9 mouse cellular contexts compared by ENCODE assay signal in genomic region chr19:59208475-59208874, GRCm38 (mm10). TPM values are rescaled to one million over a fixed set of nuclear protein-coding genes. Genes with fewer than 3 reads are reported as not detected.
A peak's percentile ranks its signal among the peaks of the same experiment; 100 is the strongest.
DNase-seq lines count a peak whose midpoint lies in the region; ATAC-seq and TF ChIP-seq lines count a peak whose summit lies in the region.
"Had no signal": no experiment of that assay in that cellular context is flagged by ENCODE, and none has a peak within 500 bp of the region (broad histone marks: within the 10 kb centered on the region; RNA-seq: fewer than 3 reads in every experiment).

No protein-coding gene starts in this region.

- TF ChIP-seq CTCF in kidney, adult 2 months (conservative IDR thresholded peaks at IDR 0.05; ENCODE audit: insufficient read depth, insufficient read length, low read depth, low read length) = peak; percentile 73

- no peak overlapping the region for H3K4me2 ChIP-seq in forebrain, embryonic 13.5 days

- H3K9ac ChIP-seq in forebrain, embryonic 13.5 days = no peak overlapping the region

- peak; percentile 63 for DNase-seq in urinary bladder, postnatal 25 days (ENCODE audit: low spot score)
- DNase-seq in urinary bladder, postnatal 10 days (ENCODE audit: low spot score) = no peak
- DNase-seq in c-Kit-negative CD71-positive TER-119-positive erythroid progenitor cells, embryonic 14.5 days (ENCODE audit: low read depth, low spot score) = peak; percentile 39
- DNase-seq in kidney, adult 2 months = peak; percentile 55
- peak; percentile 86 for DNase-seq in limb, embryonic 10.5 days (ENCODE audit: low spot score)
- peak; percentile 42 for DNase-seq in ovary, postnatal 36 days (ENCODE audit: low spot score)
- peak; percentile 31 to 50 for DNase-seq in thymus, postnatal 36 days

- no peak overlapping the region for H3K4me3 ChIP-seq in forebrain, embryonic 13.5 days
- no peak overlapping the region for H3K4me3 ChIP-seq in kidney, adult 2 months (ENCODE audit: insufficient read depth, low read depth, low read length)
- no peak overlapping the region for H3K4me3 ChIP-seq in limb, embryonic 10.5 days

- TF ChIP-seq POLR2A in kidney, adult 2 months (IDR thresholded peaks at IDR 0.05; ENCODE audit: low read depth, low read length) = no peak

- 30% methylated on average over 5 of the region's 5 CpGs for WGBS in forebrain, embryonic 13.5 days
- 29% methylated on average over 5 of the region's 5 CpGs for WGBS in kidney, adult 2 months
- WGBS in limb, embryonic 10.5 days = 33% methylated on average over 5 of the region's 5 CpGs

- peaks cover 19% of the 10 kb centered on the region; the same call in 1 of the 2 replicates for H3K27me3 ChIP-seq in forebrain, embryonic 13.5 days
- no peaks in the 10 kb centered on the region for H3K27me3 ChIP-seq in kidney, adult 2 months (replicated peaks; ENCODE audit: control insufficient read depth, insufficient read depth, low read length)
- H3K27me3 ChIP-seq in limb, embryonic 10.5 days (ENCODE audit: low read depth, poor library complexity, severe bottlenecking) = peaks cover 15% of the 10 kb centered on the region; the same call in 1 of the 2 replicates

- H3K27ac ChIP-seq in forebrain, embryonic 13.5 days = no peak overlapping the region
- no peak overlapping the region for H3K27ac ChIP-seq in kidney, adult 2 months (ENCODE audit: insufficient read depth, low read depth, low read length)
- no peak overlapping the region for H3K27ac ChIP-seq in limb, embryonic 10.5 days

- H3K36me3 ChIP-seq in forebrain, embryonic 13.5 days (ENCODE audit: poor library complexity, severe bottlenecking) = no peaks in the 10 kb centered on the region
- no peaks in the 10 kb centered on the region for H3K36me3 ChIP-seq in kidney, adult 2 months (ENCODE audit: control insufficient read depth, insufficient read depth, low read length)
- no peaks in the 10 kb centered on the region for H3K36me3 ChIP-seq in limb, embryonic 10.5 days

- ATAC-seq in forebrain, embryonic 13.5 days = 0 out of 2 replicates have a peak, but pooled peaks have one; percentile 55

- no peaks in the 10 kb centered on the region for H3K9me3 ChIP-seq in forebrain, embryonic 13.5 days (replicated peaks)
- H3K9me3 ChIP-seq in limb, embryonic 10.5 days (replicated peaks) = no peaks in the 10 kb centered on the region

- no peaks in the 10 kb centered on the region for H3K4me1 ChIP-seq in forebrain, embryonic 13.5 days
- no peaks in the 10 kb centered on the region for H3K4me1 ChIP-seq in kidney, adult 2 months (ENCODE audit: control insufficient read depth, insufficient read depth, low read length)
- no peaks in the 10 kb centered on the region for H3K4me1 ChIP-seq in limb, embryonic 10.5 days

RNA-seq across cellular contexts. Expression of gene Kcnk18, which starts 10.5 kb away (rescaled TPM):
- polyA plus RNA-seq in forebrain, embryonic 13.5 days (2015; fragmentation: Nextera tagmentation; extraction: Ambion mirVana) = not detected in 2 replicates
- polyA plus RNA-seq in kidney, adult 2 months (2012; rRNA removed) = not detected in 2 replicates
- polyA plus RNA-seq in limb, embryonic 10.5 days (2016; fragmentation: Nextera tagmentation; extraction: Ambion mirVana) = not detected in 2 replicates
- polyA plus RNA-seq: heart, embryonic 14.5 days had no signal

RNA-seq across cellular contexts. Expression of gene Vax1, which starts 38.6 kb away (rescaled TPM):
- 0.90 and 1.0 TPM in 2 replicates for polyA plus RNA-seq in forebrain, embryonic 13.5 days (2015; fragmentation: Nextera tagmentation; extraction: Ambion mirVana)
- not detected in 2 replicates for polyA plus RNA-seq in kidney, adult 2 months (2012; rRNA removed)
- not detected in 2 replicates for polyA plus RNA-seq in limb, embryonic 10.5 days (2016; fragmentation: Nextera tagmentation; extraction: Ambion mirVana)
- polyA plus RNA-seq: heart, embryonic 14.5 days had no signal

RNA-seq across cellular contexts. Expression of gene Slc18a2, which starts 52.2 kb away (rescaled TPM):
- 26.1 and 28.6 TPM in 2 replicates for polyA plus RNA-seq in forebrain, embryonic 13.5 days (2015; fragmentation: Nextera tagmentation; extraction: Ambion mirVana)
- 0.86 and 1.6 TPM in 2 replicates for polyA plus RNA-seq in kidney, adult 2 months (2012; rRNA removed)
- 7.5 and 9.7 TPM in 2 replicates for polyA plus RNA-seq in limb, embryonic 10.5 days (2016; fragmentation: Nextera tagmentation; extraction: Ambion mirVana)
